Mouse (Mus musculus): ENCODE results near the gene Tgm2. TPM values are rescaled to one million over a fixed set of nuclear protein-coding genes. Genes with fewer than 3 reads are reported as not detected.
A peak's percentile ranks its signal among the peaks of the same experiment; 100 is the strongest.

The Tgm2 gene
- polyA plus RNA-seq, 1 experiment from 2014 or later = 1.7 TPM

DNA sequence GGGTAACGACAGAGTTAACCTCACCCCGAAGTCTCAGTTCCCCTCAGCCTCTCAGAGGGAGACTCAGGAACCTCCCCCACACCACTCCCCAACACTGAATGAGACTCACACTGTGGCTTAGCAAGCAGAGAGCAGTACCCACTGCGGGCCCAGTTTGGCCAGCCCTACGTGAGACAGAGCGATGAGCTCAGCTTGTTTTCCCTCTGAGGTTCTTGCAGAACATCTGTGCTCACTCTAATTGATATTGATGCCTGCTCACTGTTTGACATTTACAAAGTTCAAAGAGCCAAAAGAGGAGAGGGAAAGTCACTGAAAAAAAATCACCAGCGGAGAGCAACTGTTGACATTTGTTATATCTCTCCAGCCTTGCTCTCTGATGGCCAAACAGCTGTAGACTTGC is 15.5 kb upstream of the Tgm2 start:
- 83% methylated on average over 6 of the region's 6 CpGs for WGBS
- DNase-seq (ENCODE audit: low spot score) = no peak
- Histone ChIP-seq H3K27ac (replicated peaks; ENCODE audit: low read depth, low read length) (no peak overlapping the region), H3K9ac (ENCODE audit: low read length) (no peak overlapping the region), H3K36me3 (ENCODE audit: control insufficient read depth, insufficient read depth, low read length) (no peaks in the 10 kb centered on the region), H3K27me3 (ENCODE audit: control insufficient read depth, insufficient read depth, low read length) (no peaks in the 10 kb centered on the region), H3K9me3 (ENCODE audit: control insufficient read depth, low read length) (no peaks in the 10 kb centered on the region), H3K4me1 (ENCODE audit: control insufficient read depth, insufficient read depth, low read length) (no peaks in the 10 kb centered on the region), H3K4me3 (ENCODE audit: low read depth, low read length) (no peak overlapping the region), H3K4me2 (ENCODE audit: low read depth, severe bottlenecking) (no peak overlapping the region)
- ATAC-seq (ENCODE audit: insufficient number of reproducible peaks, low FRiP score, low TSS enrichment, low read depth) = no peak

DNA sequence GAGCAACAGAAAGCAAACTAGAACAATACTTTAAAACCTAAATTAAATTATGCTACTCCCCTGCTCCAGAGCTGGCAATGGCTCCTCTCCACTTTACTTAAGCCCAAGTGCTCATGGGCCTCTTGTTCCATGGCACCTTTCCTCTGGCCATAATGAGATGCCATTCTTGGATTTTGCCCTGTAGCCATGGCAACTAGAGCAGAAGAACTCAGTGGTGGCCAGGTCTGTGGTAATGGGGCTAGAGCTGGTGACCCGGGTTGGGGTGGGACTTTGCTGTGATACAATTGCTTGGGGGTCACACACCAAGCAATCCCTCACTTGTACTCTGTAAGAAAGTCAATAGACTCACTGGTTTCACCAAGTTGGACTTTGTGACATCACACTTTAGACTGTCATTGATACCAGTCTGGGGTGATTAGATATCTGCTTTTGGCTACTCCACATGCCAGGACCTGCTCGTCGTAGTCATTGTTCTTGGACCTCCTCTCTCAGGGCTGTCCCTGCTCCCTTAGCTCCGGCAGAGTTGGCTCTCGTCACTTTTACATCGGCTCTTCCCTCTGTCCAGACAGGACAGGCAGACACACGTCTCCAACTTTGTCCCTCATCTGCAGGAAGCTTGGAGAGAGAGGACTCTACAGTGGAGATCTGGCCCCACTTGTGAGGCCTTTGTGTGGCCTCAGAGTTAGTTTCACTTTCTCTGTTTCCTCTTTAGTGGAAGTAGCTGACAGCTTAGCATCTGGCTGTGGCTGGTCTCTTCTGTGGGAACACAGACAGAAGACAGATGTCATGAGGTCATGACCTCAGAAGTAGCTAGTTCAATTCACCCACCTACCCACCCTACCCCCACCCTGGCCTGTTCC is 13.4 kb upstream of the Tgm2 start:
- H3K4me1 ChIP-seq (ENCODE audit: control insufficient read depth, insufficient read depth, low read length) = no peaks in the 10 kb centered on the region
- no peak overlapping the region for H3K4me3 ChIP-seq (ENCODE audit: low read depth, low read length)
- H3K4me2 ChIP-seq (ENCODE audit: low read depth, severe bottlenecking) = no peak overlapping the region
- DNase-seq (ENCODE audit: low spot score) (no peak), ATAC-seq (ENCODE audit: insufficient number of reproducible peaks, low FRiP score, low TSS enrichment, low read depth) (no peak)
- no peaks in the 10 kb centered on the region for H3K36me3 ChIP-seq (ENCODE audit: control insufficient read depth, insufficient read depth, low read length)
- H3K9ac ChIP-seq (ENCODE audit: low read length) = no peak overlapping the region
- 45% methylated on average over 7 of the region's 7 CpGs for WGBS
- no peaks in the 10 kb centered on the region for H3K27me3 ChIP-seq (ENCODE audit: control insufficient read depth, insufficient read depth, low read length)
- H3K27ac ChIP-seq (replicated peaks; ENCODE audit: low read depth, low read length) = no peak overlapping the region
- H3K9me3 ChIP-seq (ENCODE audit: control insufficient read depth, low read length) = no peaks in the 10 kb centered on the region

DNA sequence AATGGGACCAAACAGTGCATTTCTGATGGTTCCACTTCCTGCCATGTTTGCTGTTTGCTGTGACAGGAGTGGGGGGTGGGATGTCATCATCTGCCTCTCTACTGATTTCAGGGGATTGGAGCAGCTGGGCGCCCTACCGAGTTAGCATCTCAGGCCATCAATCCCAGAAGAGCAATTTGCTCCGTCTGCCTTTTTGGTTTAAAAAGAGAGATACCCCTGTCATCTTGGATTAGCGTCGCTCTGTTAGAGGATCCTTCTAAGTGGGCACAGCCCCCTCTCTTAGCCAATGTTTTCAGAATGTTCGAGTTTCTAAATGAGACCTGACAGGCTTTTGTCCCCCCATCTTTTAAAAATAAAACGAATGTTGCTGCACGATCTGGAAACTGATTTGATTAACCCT is 11.4 kb upstream of the Tgm2 start:
- WGBS = 76% methylated on average over 8 of the region's 8 CpGs
- no peak overlapping the region for H3K9ac ChIP-seq (ENCODE audit: low read length)
- ATAC-seq (ENCODE audit: insufficient number of reproducible peaks, low FRiP score, low TSS enrichment, low read depth) (no peak), DNase-seq (ENCODE audit: low spot score) (no peak)
- H3K27me3 ChIP-seq (ENCODE audit: control insufficient read depth, insufficient read depth, low read length) = no peaks in the 10 kb centered on the region
- H3K9me3 ChIP-seq (ENCODE audit: control insufficient read depth, low read length) = no peaks in the 10 kb centered on the region
- no peak overlapping the region for H3K27ac ChIP-seq (replicated peaks; ENCODE audit: low read depth, low read length)
- H3K36me3 ChIP-seq (ENCODE audit: control insufficient read depth, insufficient read depth, low read length) = no peaks in the 10 kb centered on the region
- H3K4me3 ChIP-seq (ENCODE audit: low read depth, low read length) = no peak overlapping the region
- H3K4me1 ChIP-seq (ENCODE audit: control insufficient read depth, insufficient read depth, low read length) = 0 out of 2 replicates have a peak, but pooled peaks cover 5% of the 10 kb centered on the region
- H3K4me2 ChIP-seq (ENCODE audit: low read depth, severe bottlenecking) = no peak overlapping the region

DNA sequence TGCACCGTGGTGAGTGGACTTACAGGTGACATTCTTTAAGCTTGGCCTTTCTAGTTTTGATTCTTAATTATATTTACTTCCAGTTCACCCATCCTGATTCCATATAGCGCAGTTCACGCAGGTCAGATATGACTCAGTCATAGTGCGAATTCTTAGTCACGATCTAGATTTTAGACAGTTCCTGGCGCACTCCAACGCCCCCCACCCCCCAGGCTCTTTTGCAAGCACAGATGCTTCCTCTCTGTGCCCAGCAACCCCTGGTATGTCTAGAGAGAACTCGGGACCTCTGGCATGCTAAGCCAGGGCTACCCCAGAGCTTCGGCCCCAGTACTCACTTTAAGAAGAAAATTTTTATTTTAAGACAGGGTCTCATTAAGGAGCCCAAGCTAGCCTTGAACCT is 10.3 kb upstream of the Tgm2 start:
- Histone ChIP-seq H3K36me3 (ENCODE audit: control insufficient read depth, insufficient read depth, low read length) (no peaks in the 10 kb centered on the region), H3K4me2 (ENCODE audit: low read depth, severe bottlenecking) (no peak overlapping the region), H3K9me3 (ENCODE audit: control insufficient read depth, low read length) (no peaks in the 10 kb centered on the region), H3K9ac (ENCODE audit: low read length) (no peak overlapping the region), H3K4me3 (ENCODE audit: low read depth, low read length) (no peak overlapping the region), H3K27me3 (ENCODE audit: control insufficient read depth, insufficient read depth, low read length) (no peaks in the 10 kb centered on the region), H3K4me1 (ENCODE audit: control insufficient read depth, insufficient read depth, low read length) (0 out of 2 replicates have a peak, but pooled peaks cover 5% of the 10 kb centered on the region), H3K27ac (replicated peaks; ENCODE audit: low read depth, low read length) (no peak overlapping the region)
- DNase-seq (ENCODE audit: low spot score) (no peak), ATAC-seq (ENCODE audit: insufficient number of reproducible peaks, low FRiP score, low TSS enrichment, low read depth) (no peak)
- WGBS = 92% methylated on average over 9 of the region's 9 CpGs

DNA sequence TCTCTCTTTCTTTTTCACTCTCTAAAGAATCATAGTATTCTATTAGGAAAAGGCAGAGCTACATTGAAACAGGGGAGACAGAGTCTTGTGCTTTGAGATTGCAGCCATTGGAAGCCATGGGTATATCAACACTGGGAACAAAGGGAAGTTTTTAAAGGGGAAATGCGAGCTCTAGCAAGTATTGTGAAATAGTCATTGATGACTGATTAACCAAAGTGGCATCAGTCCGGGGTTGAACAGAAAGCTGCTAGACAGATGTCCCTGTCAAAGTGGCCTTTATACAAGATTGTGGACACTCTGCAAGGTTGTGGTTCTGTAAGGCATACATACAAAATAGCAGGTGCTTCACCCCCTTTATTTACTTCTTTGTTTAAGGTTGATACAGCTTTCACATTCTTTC is 9.4 kb upstream of the Tgm2 start:
- Histone ChIP-seq H3K4me1 (ENCODE audit: control insufficient read depth, insufficient read depth, low read length) (0 out of 2 replicates have a peak, but pooled peaks cover 5% of the 10 kb centered on the region), H3K9me3 (ENCODE audit: control insufficient read depth, low read length) (no peaks in the 10 kb centered on the region), H3K36me3 (ENCODE audit: control insufficient read depth, insufficient read depth, low read length) (no peaks in the 10 kb centered on the region), H3K4me2 (ENCODE audit: low read depth, severe bottlenecking) (no peak overlapping the region), H3K4me3 (ENCODE audit: low read depth, low read length) (no peak overlapping the region), H3K27ac (replicated peaks; ENCODE audit: low read depth, low read length) (no peak overlapping the region), H3K27me3 (ENCODE audit: control insufficient read depth, insufficient read depth, low read length) (no peaks in the 10 kb centered on the region), H3K9ac (ENCODE audit: low read length) (no peak overlapping the region)
- DNase-seq (ENCODE audit: low spot score) (no peak), ATAC-seq (ENCODE audit: insufficient number of reproducible peaks, low FRiP score, low TSS enrichment, low read depth) (no peak)
- 91% methylated on average over 2 of the region's 2 CpGs for WGBS

DNA sequence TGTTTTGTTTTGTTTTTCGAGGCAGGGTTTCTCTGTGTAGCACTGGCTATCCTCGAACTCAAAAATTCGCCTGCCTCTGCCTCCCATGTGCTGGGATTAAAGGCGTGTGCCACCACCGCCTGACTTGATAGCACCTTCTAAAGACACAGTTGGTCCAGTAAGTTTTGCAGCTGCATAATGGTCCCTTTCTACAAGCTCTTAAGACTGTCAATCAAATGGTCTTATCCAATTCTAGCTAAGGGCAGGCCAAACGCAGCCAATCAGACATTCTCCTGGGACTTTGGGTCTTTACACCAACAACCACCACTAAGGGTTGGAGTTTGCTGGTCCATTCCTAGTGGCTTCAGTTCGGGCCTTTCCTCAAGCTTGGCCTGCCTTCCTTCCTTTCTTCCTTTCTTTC is 8.9 kb upstream of the Tgm2 start:
- no peaks in the 10 kb centered on the region for H3K27me3 ChIP-seq (ENCODE audit: control insufficient read depth, insufficient read depth, low read length)
- 0 out of 2 replicates have a peak, but pooled peaks cover 5% of the 10 kb centered on the region for H3K4me1 ChIP-seq (ENCODE audit: control insufficient read depth, insufficient read depth, low read length)
- H3K9ac ChIP-seq (ENCODE audit: low read length) = no peak overlapping the region
- H3K36me3 ChIP-seq (ENCODE audit: control insufficient read depth, insufficient read depth, low read length) = no peaks in the 10 kb centered on the region
- 92% methylated on average over 7 of the region's 7 CpGs for WGBS
- ATAC-seq (ENCODE audit: insufficient number of reproducible peaks, low FRiP score, low TSS enrichment, low read depth) (no peak), DNase-seq (ENCODE audit: low spot score) (no peak)
- no peak overlapping the region for H3K4me2 ChIP-seq (ENCODE audit: low read depth, severe bottlenecking)
- no peak overlapping the region for H3K27ac ChIP-seq (replicated peaks; ENCODE audit: low read depth, low read length)
- no peaks in the 10 kb centered on the region for H3K9me3 ChIP-seq (ENCODE audit: control insufficient read depth, low read length)
- H3K4me3 ChIP-seq (ENCODE audit: low read depth, low read length) = no peak overlapping the region

DNA sequence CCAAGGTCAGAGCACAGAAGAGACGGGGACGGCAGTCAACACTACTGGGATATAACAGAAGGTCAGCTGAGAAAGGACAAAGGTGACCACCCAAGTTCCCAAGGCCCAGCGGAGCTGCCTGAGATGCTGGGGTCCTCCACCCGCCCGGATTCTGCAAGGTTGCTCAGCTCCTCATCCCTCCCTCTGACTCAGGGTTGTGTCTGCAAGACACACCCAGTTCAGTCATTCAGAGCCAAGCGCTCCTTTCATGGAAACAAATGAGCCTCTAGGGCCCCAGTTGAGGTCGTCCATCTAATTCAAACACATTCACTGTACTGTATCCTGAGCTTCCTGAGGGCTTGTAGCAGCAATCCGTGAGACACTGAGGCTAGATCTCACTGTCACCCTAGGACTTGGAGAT is 8.4 kb upstream of the Tgm2 start:
- Histone ChIP-seq H3K9ac (ENCODE audit: low read length) (no peak overlapping the region), H3K9me3 (ENCODE audit: control insufficient read depth, low read length) (no peaks in the 10 kb centered on the region), H3K4me1 (ENCODE audit: control insufficient read depth, insufficient read depth, low read length) (0 out of 2 replicates have a peak, but pooled peaks cover 5% of the 10 kb centered on the region), H3K4me3 (ENCODE audit: low read depth, low read length) (no peak overlapping the region), H3K27me3 (ENCODE audit: control insufficient read depth, insufficient read depth, low read length) (no peaks in the 10 kb centered on the region), H3K27ac (replicated peaks; ENCODE audit: low read depth, low read length) (no peak overlapping the region), H3K36me3 (ENCODE audit: control insufficient read depth, insufficient read depth, low read length) (no peaks in the 10 kb centered on the region), H3K4me2 (ENCODE audit: low read depth, severe bottlenecking) (no peak overlapping the region)
- ATAC-seq (ENCODE audit: insufficient number of reproducible peaks, low FRiP score, low TSS enrichment, low read depth) (no peak), DNase-seq (ENCODE audit: low spot score) (no peak)
- 65% methylated on average over 8 of the region's 8 CpGs for WGBS

DNA sequence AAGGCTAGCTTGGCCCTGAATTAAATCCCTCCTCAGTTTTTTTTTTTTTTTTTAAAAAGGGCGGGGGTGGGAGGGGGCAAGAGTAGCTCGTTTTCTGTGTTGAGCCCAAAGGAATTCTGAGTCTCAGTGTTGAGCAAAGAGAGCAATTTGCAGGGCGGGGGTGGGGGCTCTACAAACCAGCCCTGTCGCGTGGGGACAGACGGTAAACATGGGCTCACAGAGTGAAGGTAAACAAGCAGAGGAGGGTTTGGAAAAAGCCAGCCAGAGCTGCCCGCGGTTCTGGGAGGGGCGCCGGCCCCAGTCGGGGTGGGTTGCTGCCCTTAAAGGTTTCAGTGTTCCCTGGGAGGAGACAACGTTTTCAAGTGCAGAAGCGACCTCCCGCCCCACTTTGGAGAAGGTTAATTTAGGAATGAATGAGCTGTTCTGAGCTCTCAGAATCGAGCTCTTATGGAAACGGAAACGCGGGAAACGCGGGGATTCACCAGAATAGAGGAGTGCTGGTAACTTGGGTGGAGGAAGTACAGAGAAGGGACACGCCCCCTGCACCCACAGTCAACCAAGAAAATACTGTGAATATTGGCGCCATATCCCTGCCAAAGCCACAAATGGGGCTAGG is 7.6 kb upstream of the Tgm2 start:
- ATAC-seq (ENCODE audit: insufficient number of reproducible peaks, low FRiP score, low TSS enrichment, low read depth) = peak; percentile 45; the same call in 1 of the 2 replicates
- H3K27ac ChIP-seq (replicated peaks; ENCODE audit: low read depth, low read length) = peak overlapping the region; percentile 68
- WGBS = 2% methylated on average over 22 of the region's 22 CpGs

More for the DNA sequence above, 7.6 kb upstream of the Tgm2 start:
- no peaks in the 10 kb centered on the region for H3K27me3 ChIP-seq (ENCODE audit: control insufficient read depth, insufficient read depth, low read length)
- peak overlapping the region; percentile 67 for H3K4me2 ChIP-seq (ENCODE audit: low read depth, severe bottlenecking)
- peak; percentile 61 for DNase-seq (ENCODE audit: low spot score)
- peak overlapping the region; percentile 52; the same call in 1 of the 2 replicates for H3K9ac ChIP-seq (ENCODE audit: low read length)
- no peaks in the 10 kb centered on the region for H3K36me3 ChIP-seq (ENCODE audit: control insufficient read depth, insufficient read depth, low read length)
- H3K9me3 ChIP-seq (ENCODE audit: control insufficient read depth, low read length) = no peaks in the 10 kb centered on the region
- H3K4me1 ChIP-seq (ENCODE audit: control insufficient read depth, insufficient read depth, low read length) = 0 out of 2 replicates have a peak, but pooled peaks cover 5% of the 10 kb centered on the region
- H3K4me3 ChIP-seq (ENCODE audit: low read depth, low read length) = peak overlapping the region; percentile 30

All from limb, embryonic 11.5 days (tissue).